Mouse (Mus musculus): ENCODE data around the gene Lhfpl2.

Gene Lhfpl2

DNA sequence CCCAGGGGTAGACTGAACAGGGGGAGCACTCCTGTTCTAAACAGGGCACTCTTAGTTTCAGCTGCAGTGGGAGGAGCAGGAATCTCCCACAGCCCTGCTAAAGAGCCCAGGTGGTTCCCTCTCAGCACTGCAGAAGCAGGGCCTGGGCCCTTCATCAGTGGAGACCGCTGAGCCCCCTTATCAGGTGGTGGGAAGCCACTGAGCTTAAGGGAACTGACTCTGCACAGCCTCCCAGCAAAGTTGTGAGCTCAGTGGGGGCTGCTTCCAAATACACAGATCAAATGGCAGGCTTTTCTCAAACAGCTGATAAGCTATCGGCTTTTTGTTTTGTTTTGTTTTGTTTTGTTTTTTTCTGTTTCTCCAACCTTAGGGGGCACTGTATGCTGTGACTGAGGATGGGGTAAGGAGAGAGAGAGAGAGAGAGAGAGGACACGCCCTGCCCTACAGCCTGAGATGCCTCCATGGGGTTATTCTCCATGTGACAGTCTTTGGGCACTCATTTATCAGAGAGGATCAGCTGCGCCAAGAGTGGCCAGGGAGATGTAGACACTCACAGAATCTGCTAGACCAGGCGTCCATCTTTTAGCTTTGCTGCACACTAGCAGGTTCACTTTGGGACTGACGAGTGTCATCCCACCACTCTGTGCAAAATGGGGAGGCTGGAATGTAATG lies 117.9 kb downstream of the Lhfpl2 start:
- DNase-seq (ENCODE audit: low spot score): peak; percentile 18

DNA sequence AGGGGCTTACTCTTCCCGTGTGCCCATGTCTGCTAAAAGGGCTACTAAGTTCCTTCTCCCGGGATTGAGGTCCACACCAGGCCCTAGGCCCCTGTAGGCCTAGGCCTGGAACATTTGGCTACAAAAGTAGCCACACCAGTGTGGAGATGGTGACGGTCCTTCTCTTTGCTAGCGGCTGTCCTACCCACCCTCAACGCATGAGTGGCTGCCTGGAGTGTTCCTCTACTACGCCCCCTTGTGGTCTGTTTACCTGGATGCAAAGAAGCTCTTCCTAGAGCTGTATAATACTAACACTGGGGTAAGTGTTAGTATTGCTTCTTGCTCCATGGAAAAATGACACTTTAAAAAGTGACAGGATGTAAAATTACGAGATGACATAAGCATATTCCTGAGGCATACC lies 119.6 kb downstream of the Lhfpl2 start:
- peak; percentile 62 for DNase-seq (ENCODE audit: low spot score)

- DNase-seq (ENCODE audit: low spot score): no peak
Observed at GRCm38 (mm10) chr13:94178401-94179040, 120.9 kb downstream of the Lhfpl2 start.

DNA sequence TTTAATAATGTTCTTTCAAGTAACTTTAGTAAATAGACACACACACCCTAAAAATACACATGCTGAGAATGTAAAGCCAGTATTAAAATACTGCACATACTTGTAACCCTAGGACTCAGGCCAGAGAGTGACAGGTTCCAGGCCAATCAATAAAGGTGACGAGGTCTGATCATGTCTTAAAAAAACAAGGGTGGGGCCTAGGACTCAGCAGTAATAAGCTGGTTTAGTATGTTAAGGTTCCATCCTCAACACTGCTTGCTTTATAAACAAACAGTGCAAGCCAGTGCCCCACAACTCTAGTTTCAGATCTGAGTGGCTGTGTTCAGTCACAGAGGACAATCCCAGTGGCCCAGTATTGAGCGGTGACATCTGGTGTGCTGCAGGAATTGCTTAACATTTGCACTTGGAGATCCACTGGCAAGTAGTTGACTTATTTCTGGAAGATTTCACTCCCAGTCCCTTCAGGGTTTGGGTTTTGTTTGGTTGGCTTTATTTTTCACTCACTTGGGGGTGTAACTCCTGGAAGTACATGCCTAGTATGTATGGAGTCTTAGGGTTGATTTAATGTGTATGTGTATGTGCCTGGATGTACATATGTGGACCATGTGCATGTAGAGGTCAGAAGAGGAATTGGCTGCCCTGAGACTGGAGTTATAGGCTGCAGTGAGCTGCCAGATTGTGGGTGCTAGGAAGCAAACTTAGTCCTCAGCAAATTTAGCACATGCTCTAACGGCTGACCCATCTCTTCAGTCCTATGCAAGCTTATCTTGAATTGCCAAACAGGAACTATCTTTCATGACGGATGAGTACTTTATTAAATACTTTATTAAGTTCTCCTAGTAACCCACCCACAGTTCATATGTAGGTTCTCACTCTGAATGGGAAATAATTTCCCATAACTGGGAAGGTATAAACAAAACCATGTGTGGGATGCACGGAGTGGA lies 123.2 kb downstream of the Lhfpl2 start:
- DNase-seq (ENCODE audit: low spot score): no peak

DNA sequence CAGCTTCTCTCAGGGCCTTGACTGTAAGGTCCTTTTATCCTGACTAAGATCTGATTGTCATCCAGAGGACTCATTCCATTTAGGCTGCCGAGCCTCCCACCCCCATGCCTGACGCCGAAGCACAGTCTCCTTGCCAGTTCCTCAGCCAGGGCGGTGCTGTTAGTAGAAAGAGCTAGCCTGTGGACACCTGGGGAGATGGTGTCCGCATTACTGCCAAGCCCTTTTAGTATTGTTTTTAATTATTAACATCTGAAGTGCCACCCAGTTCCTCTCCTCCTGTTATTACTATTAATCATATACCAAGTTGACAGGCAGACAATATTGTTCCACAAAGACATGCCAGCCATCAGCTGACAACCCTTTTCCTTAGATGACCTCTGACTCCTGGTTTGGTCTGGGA lies 124.4 kb downstream of the Lhfpl2 start:
- DNase-seq (ENCODE audit: low spot score): no peak

GRCm38 (mm10) chr13:94183372-94184021 lies 125.9 kb downstream of the Lhfpl2 start:
- DNase-seq (ENCODE audit: low spot score): no peak

GRCm38 (mm10) chr13:94184726-94185456 lies 127.3 kb downstream of the Lhfpl2 start:
- DNase-seq (ENCODE audit: low spot score): no peak

- no peak for DNase-seq (ENCODE audit: low spot score)
Observed at GRCm38 (mm10) chr13:94185631-94186030, 128.0 kb downstream of the Lhfpl2 start.

DNA sequence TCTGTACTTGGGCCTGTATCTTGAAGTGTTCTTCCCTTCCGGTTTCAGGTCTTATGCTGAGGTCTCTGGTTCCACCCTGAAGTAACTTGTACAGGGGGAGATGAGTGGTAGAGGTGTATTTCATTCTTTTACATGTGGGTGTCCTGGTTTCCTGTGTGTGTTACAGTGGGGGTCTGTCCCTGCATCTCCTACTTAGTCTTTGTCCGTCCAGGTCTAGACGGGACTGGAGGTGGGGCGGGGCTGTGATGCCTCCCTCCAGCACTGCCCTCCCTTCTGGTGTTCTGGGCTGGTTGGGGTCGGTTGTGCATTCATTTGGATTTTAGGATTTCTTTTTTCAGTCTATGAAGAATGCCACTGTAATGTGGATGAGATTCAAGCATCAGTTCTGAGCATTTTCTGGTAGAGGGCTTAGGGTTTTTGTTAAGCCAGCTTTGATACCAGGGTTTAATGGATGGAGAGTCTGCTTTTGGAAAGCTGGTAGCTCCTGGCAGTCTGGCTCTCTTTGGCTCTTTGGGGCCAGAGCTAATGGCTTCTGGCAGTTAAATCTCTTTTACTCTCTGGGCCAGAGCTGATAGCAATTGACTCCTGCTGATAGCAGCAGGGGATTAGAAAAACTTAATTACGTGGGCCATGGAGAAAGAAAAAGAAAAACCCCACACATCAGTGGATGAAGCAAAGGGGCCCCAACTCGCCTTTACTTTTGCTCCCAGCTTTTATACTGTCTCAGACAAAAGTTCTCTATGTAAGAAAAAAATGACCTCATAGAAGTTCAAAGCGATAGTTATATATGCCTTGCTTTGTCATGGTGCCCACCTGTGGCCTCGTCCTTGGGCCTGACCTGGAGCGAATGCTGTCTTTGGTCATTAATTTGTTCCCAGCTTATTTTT lies 130.8 kb downstream of the Lhfpl2 start:
- DNase-seq (ENCODE audit: low spot score): no peak

- DNase-seq (ENCODE audit: low spot score): no peak
Observed at GRCm38 (mm10) chr13:94190386-94190785, 132.8 kb downstream of the Lhfpl2 start.

GRCm38 (mm10) chr13:94193227-94193626 lies 135.6 kb downstream of the Lhfpl2 start:
- no peak for DNase-seq (ENCODE audit: low spot score)

- no peak for DNase-seq (ENCODE audit: low spot score)
Observed at GRCm38 (mm10) chr13:94198616-94199015, 141.0 kb downstream of the Lhfpl2 start.

DNA sequence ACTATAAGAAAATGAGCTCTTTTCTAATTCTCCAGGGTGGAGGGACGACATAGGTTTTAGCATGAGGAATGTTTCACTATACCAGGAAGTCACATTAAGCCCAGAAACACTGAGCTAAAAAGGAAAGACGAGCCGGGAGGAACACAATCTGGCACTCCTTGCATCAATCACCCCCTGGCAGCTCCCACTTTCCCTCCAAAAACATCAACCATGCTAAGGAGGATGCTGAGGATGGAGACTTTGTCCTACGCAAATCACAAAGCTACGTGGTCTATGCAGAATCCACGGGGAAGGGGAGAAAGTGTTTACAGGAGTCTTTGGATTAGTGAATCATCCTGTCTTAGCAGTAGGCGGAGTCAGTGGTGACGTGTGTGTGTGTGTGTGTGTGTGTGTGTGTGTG lies 142.2 kb downstream of the Lhfpl2 start:
- DNase-seq (ENCODE audit: low spot score): no peak

GRCm38 (mm10) chr13:94205234-94205633 lies 147.6 kb downstream of the Lhfpl2 start:
- DNase-seq (ENCODE audit: low spot score): peak; percentile 41

GRCm38 (mm10) chr13:94207973-94208372 lies 150.4 kb downstream of the Lhfpl2 start:
- no peak for DNase-seq (ENCODE audit: low spot score)

GRCm38 (mm10) chr13:94208892-94209291 lies 151.3 kb downstream of the Lhfpl2 start:
- DNase-seq (ENCODE audit: low spot score): no peak

DNA sequence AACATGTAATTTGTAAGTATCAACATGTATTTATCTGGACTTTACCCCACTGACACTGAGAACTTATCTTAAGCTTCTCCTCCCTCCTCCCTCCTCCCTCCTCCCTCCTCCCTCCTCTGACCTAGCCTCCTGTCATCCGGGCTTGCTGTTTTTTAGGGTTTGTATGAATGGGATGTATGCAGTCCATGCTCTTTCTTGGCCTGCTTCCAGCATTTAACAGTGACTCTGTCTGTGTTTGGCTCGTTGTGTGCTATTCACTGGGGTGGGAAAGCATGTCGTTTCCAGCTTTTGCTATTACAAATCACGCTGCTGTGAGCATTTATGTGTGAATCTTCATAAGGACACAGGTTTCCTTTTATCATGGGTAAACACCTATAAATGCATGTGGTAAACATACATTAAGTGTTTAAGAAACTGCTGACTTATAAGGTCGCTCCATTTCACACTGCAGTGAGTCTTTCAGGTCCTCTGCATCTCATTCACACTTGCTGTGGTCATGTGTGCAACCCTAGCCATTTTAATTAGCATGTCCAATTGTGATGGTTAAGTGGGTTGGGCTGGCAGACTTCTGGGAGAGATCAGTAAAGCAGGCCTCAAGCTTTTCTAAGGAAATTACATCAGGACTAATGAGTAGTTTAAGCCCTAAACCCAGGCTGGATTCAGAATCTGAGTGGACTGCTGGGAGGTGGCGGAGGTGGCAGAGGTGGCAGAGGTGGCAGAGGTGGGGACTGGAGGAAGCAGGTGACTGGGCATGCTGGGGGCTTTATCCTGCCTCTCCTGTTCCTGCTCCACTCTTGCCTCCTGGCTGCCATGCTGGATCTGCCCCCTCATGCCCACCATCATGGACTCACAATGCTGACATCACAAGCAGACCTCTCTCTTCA lies 153.9 kb downstream of the Lhfpl2 start:
- DNase-seq (ENCODE audit: low spot score): no peak

GRCm38 (mm10) chr13:94212179-94212578 lies 154.6 kb downstream of the Lhfpl2 start:
- no peak for DNase-seq (ENCODE audit: low spot score)

GRCm38 (mm10) chr13:94212716-94213115 lies 155.1 kb downstream of the Lhfpl2 start:
- DNase-seq (ENCODE audit: low spot score): no peak

Data from c-Kit-positive CD71-positive TER-119-positive erythroid progenitor cells, embryonic 14.5 days (primary cell).